Mouse (Mus musculus): Measurements from ENCODE around the gene Runx1.
A peak's percentile ranks its signal among the peaks of the same experiment; 100 is the strongest.

Runx1 gene

GRCm38 (mm10) chr16:92825204-92825843, 625 bp downstream of the Runx1 start:
- no peak for DNase-seq

- DNase-seq: no peak
Observed at GRCm38 (mm10) chr16:92824723-92825203, 1.2 kb downstream of the Runx1 start.

- no peak for DNase-seq
Observed at GRCm38 (mm10) chr16:92824003-92824722, 1.8 kb downstream of the Runx1 start.

GRCm38 (mm10) chr16:92823381-92823862, 2.5 kb downstream of the Runx1 start:
- peak; percentile 19 for DNase-seq

GRCm38 (mm10) chr16:92822676-92823075, 3.3 kb downstream of the Runx1 start:
- no peak for DNase-seq

- no peak for DNase-seq
Observed at GRCm38 (mm10) chr16:92821938-92822629, 3.9 kb downstream of the Runx1 start.

GRCm38 (mm10) chr16:92821596-92821937, 4.4 kb downstream of the Runx1 start:
- no peak for DNase-seq

GRCm38 (mm10) chr16:92820451-92820850, 5.5 kb downstream of the Runx1 start:
- DNase-seq: no peak

- DNase-seq: no peak
Observed at GRCm38 (mm10) chr16:92818480-92819269, 7.3 kb downstream of the Runx1 start.

- DNase-seq: no peak
Observed at GRCm38 (mm10) chr16:92816092-92816491, 9.9 kb downstream of the Runx1 start.

- no peak for DNase-seq
Observed at GRCm38 (mm10) chr16:92815195-92815527, 10.8 kb downstream of the Runx1 start.

GRCm38 (mm10) chr16:92814366-92815194, 11.4 kb downstream of the Runx1 start:
- DNase-seq: no peak

GRCm38 (mm10) chr16:92812405-92812804, 13.5 kb downstream of the Runx1 start:
- no peak for DNase-seq

GRCm38 (mm10) chr16:92810568-92811240, 15.2 kb downstream of the Runx1 start:
- DNase-seq: no peak

- DNase-seq: no peak
Observed at GRCm38 (mm10) chr16:92807772-92808171, 18.2 kb downstream of the Runx1 start.

GRCm38 (mm10) chr16:92803076-92803580, 22.8 kb downstream of the Runx1 start:
- DNase-seq: no peak

- no peak for DNase-seq
Observed at GRCm38 (mm10) chr16:92801567-92801966, 24.4 kb downstream of the Runx1 start.

- no peak for DNase-seq
Observed at GRCm38 (mm10) chr16:92800845-92801244, 25.1 kb downstream of the Runx1 start.

GRCm38 (mm10) chr16:92799940-92800339, 26.0 kb downstream of the Runx1 start:
- DNase-seq: no peak

GRCm38 (mm10) chr16:92794197-92794596, 31.8 kb downstream of the Runx1 start:
- no peak for DNase-seq

- no peak for DNase-seq
Observed at GRCm38 (mm10) chr16:92793741-92794140, 32.2 kb downstream of the Runx1 start.

All from cerebellum, adult 9-10 months (tissue).